Mouse (Mus musculus): ENCODE data around the gene Slc24a3. TPM values are rescaled to one million over a fixed set of nuclear protein-coding genes. Genes with fewer than 3 reads are reported as not detected.

Slc24a3 gene
- 5.4 and 9.6 TPM in 2 replicates for polyA plus RNA-seq (2012; rRNA removed; ENCODE audit: low replicate concordance)

GRCm38 (mm10) chr2:145167664-145168360 lies at the start of gene Slc24a3:
Gene Slc24a3 (plus strand): TSS chr2:145167754.

GRCm38 (mm10) chr2:145675142-145675755 lies 507.7 kb downstream of the Slc24a3 start, which contains the start of gene Rin2:
Gene Rin2 (plus strand): TSS chr2:145675215.

